Mouse (Mus musculus): Measurements from ENCODE around the gene Gatad2a. TPM values are rescaled to one million over a fixed set of nuclear protein-coding genes. Genes with fewer than 3 reads are reported as not detected.

Gene Gatad2a
- polyA plus RNA-seq, 1 experiment from 2014 or later = 54.7 TPM

Other genes with a start within 250 kb of the Gatad2a start
- gene Zfp963, start 246.4 kb downstream of the Gatad2a start, polyA plus RNA-seq (2015; fragmentation: Nextera tagmentation; extraction: Ambion mirVana) = 5.7 and 6.1 TPM in 2 replicates
- gene Gm20422, start 221.5 kb downstream of the Gatad2a start, polyA plus RNA-seq (2015; fragmentation: Nextera tagmentation; extraction: Ambion mirVana) = 0.49 TPM in 1 of 2 replicates, not detected in the other
- 48.9 and 51.1 TPM in 2 replicates for gene Atp13a1, start 205.2 kb downstream of the Gatad2a start, polyA plus RNA-seq (2015; fragmentation: Nextera tagmentation; extraction: Ambion mirVana)
- 19.1 and 20.6 TPM in 2 replicates for gene Zfp866, start 205.2 kb downstream of the Gatad2a start, polyA plus RNA-seq (2015; fragmentation: Nextera tagmentation; extraction: Ambion mirVana)
- gene Gmip, start 187.7 kb downstream of the Gatad2a start, polyA plus RNA-seq (2015; fragmentation: Nextera tagmentation; extraction: Ambion mirVana) = 10.4 and 10.7 TPM in 2 replicates
- 0.41 and 0.42 TPM in 2 replicates for gene Lpar2, start 174.0 kb downstream of the Gatad2a start, polyA plus RNA-seq (2015; fragmentation: Nextera tagmentation; extraction: Ambion mirVana)
- gene Pbx4, start 163.9 kb downstream of the Gatad2a start, polyA plus RNA-seq (2015; fragmentation: Nextera tagmentation; extraction: Ambion mirVana) = 3.5 and 3.9 TPM in 2 replicates
- gene Cilp2, start 108.7 kb downstream of the Gatad2a start, polyA plus RNA-seq (2015; fragmentation: Nextera tagmentation; extraction: Ambion mirVana) = 0.48 and 0.65 TPM in 2 replicates
- gene Tssk6, start 94.2 kb downstream of the Gatad2a start, polyA plus RNA-seq (2015; fragmentation: Nextera tagmentation; extraction: Ambion mirVana) = 2.8 and 3.4 TPM in 2 replicates
- gene Ndufa13, start 93.8 kb downstream of the Gatad2a start, polyA plus RNA-seq (2015; fragmentation: Nextera tagmentation; extraction: Ambion mirVana) = 212 and 213 TPM in 2 replicates
- 3.9 and 4.2 TPM in 2 replicates for gene Yjefn3, start 93.7 kb downstream of the Gatad2a start, polyA plus RNA-seq (2015; fragmentation: Nextera tagmentation; extraction: Ambion mirVana)
- 43.1 and 46.4 TPM in 2 replicates for gene Mau2, start 46.4 kb upstream of the Gatad2a start, polyA plus RNA-seq (2015; fragmentation: Nextera tagmentation; extraction: Ambion mirVana)
- gene Sugp1, start 46.4 kb upstream of the Gatad2a start, polyA plus RNA-seq (2015; fragmentation: Nextera tagmentation; extraction: Ambion mirVana) = 36.3 and 37.5 TPM in 2 replicates
- 42.8 and 52.6 TPM in 2 replicates for gene Tm6sf2, start 76.5 kb upstream of the Gatad2a start, polyA plus RNA-seq (2015; fragmentation: Nextera tagmentation; extraction: Ambion mirVana)
- 0.06 and 0.11 TPM in 2 replicates for gene Hapln4, start 87.1 kb upstream of the Gatad2a start, polyA plus RNA-seq (2015; fragmentation: Nextera tagmentation; extraction: Ambion mirVana)
- 1.6 and 1.7 TPM in 2 replicates for gene Ncan, start 124.5 kb upstream of the Gatad2a start, polyA plus RNA-seq (2015; fragmentation: Nextera tagmentation; extraction: Ambion mirVana)
- 47.4 and 48.9 TPM in 2 replicates for gene Nr2c2ap, start 134.9 kb upstream of the Gatad2a start, polyA plus RNA-seq (2015; fragmentation: Nextera tagmentation; extraction: Ambion mirVana)
- 11.7 and 12.3 TPM in 2 replicates for gene Rfxank, start 142.8 kb upstream of the Gatad2a start, polyA plus RNA-seq (2015; fragmentation: Nextera tagmentation; extraction: Ambion mirVana)
- 34.6 and 40.1 TPM in 2 replicates for gene Borcs8, start 143.1 kb upstream of the Gatad2a start, polyA plus RNA-seq (2015; fragmentation: Nextera tagmentation; extraction: Ambion mirVana)
- 0.11 TPM in 1 of 2 replicates, not detected in the other for gene Mef2b, start 143.3 kb upstream of the Gatad2a start, polyA plus RNA-seq (2015; fragmentation: Nextera tagmentation; extraction: Ambion mirVana)
- gene Tmem161a, start 176.0 kb upstream of the Gatad2a start, polyA plus RNA-seq (2015; fragmentation: Nextera tagmentation; extraction: Ambion mirVana) = 55.7 and 64.3 TPM in 2 replicates
- gene Slc25a42, start 215.9 kb upstream of the Gatad2a start, polyA plus RNA-seq (2015; fragmentation: Nextera tagmentation; extraction: Ambion mirVana) = 5.8 and 6.0 TPM in 2 replicates
- 20.6 and 23.0 TPM in 2 replicates for gene Sugp2, start 237.8 kb upstream of the Gatad2a start, polyA plus RNA-seq (2015; fragmentation: Nextera tagmentation; extraction: Ambion mirVana)
- 25.4 and 26.4 TPM in 2 replicates for gene Armc6, start 238.1 kb upstream of the Gatad2a start, polyA plus RNA-seq (2015; fragmentation: Nextera tagmentation; extraction: Ambion mirVana)